Mouse (Mus musculus) megakaryocyte, embryonic 14.5 days (primary cell): Measurements from ENCODE around the gene Hoxc6. TPM values are rescaled to one million over a fixed set of nuclear protein-coding genes. Genes with fewer than 3 reads are reported as not detected.

Source experiments
- H3K27me3 ChIP-seq: replicated peaks from 2 replicates; pipeline ENCODE3; 2012; ENCODE audit warnings: inconsistent platforms
- H3K36me3 ChIP-seq: replicated peaks from 2 replicates; pipeline ENCODE3; 2012; ENCODE audit warnings: low read length, inconsistent platforms, mixed read lengths
- H3K4me1 ChIP-seq: 2 replicates; pipeline ENCODE4 v1.6.1; 2012; ENCODE audit warnings: inconsistent platforms
- H3K4me3 ChIP-seq: replicated peaks from 2 replicates; pipeline ENCODE3; 2012; ENCODE audit warnings: moderate library complexity, mild to moderate bottlenecking, inconsistent platforms
- H3K9me3 ChIP-seq: 2 replicates; pipeline ENCODE4 v1.6.1; 2012; ENCODE audit warnings: inconsistent platforms
- FLI1 ChIP-seq: IDR thresholded peaks from 2 replicates; pipeline ENCODE4 v1.6.1; 2012; ENCODE audit warnings: low read length, inconsistent platforms, mixed read lengths
- GATA1 ChIP-seq: IDR thresholded peaks from 3 replicates; pipeline ENCODE4 v1.6.1; 2012; ENCODE audit warnings: mixed read lengths, low read length, inconsistent platforms, borderline replicate concordance
- polyA plus RNA-seq: library from polyadenylated mRNA; stranded (reverse); fragments of >175 nt; gene quantifications from 2 replicates; pipeline ENCODE4 v1.2.3, GENCODE M21; 2012; ENCODE audit warnings: low replicate concordance; ENCODE audit not compliant: insufficient read depth

The Hoxc6 gene
- polyA plus RNA-seq, 1 experiment: not detected

DNA sequence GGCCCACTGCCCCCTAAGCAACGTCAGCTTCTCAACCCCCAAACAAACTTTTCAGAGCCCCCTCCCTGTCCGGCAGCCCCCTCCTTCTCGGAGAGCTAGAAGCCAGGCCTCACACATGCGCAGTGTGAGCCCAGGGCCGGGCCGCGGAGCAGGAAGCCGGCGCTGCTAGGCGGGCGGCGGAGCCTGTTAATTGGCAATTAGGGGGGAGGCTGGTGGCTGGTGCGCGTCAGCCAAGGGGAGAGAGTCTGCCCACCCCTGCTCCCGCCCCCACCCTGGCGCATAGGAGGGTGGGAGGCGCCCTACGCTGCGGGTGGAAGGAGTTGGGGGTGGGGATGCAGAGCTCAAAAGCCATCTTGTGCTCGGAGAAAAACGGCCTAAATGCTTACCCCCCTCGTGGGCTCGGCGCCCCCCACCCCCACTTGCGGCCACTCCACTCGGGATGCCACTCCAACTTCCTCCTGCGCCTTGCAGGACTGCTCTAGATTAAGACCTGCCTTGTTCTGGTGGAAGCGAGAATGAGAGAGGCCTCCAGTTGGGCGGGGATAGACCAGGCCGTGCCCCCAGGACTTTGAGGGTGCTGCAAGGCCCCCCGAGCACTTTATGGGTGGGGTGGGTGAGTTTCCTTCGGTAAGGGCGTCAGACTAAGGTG lies 1.2 kb downstream of the Hoxc6 start:
- H3K36me3 ChIP-seq: no peaks in the 10 kb centered on the region
- H3K4me1 ChIP-seq: peaks cover 28% of the 10 kb centered on the region
- peaks cover 99% of the 10 kb centered on the region for H3K27me3 ChIP-seq
- TF ChIP-seq FLI1: no peak
- no peak for TF ChIP-seq GATA1
- H3K9me3 ChIP-seq: no peaks in the 10 kb centered on the region; the same call in 1 of the 2 replicates
- peak overlapping the region; percentile 87 for H3K4me3 ChIP-seq

DNA sequence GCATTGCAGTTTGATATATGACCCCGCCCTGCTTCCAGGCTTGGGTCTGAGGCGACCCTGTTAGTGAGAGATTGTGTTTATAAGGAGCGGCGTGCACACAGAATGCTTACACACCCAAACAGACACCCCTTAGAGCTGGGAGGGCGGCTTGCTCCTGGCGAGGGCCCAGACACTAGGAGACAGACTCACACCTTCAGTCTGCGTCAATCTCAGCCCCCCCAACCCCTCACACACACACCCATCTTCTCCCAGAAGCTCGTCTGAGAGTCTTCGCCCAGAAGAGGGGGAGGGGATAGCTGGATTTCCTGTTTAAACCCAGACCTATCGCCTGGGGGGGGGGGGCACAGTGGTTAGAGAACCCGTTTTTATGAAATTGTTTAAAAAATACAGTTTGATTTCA lies 1.9 kb downstream of the Hoxc6 start:
- Histone ChIP-seq H3K4me1 (peaks cover 28% of the 10 kb centered on the region), H3K4me3 (no peak overlapping the region)

DNA sequence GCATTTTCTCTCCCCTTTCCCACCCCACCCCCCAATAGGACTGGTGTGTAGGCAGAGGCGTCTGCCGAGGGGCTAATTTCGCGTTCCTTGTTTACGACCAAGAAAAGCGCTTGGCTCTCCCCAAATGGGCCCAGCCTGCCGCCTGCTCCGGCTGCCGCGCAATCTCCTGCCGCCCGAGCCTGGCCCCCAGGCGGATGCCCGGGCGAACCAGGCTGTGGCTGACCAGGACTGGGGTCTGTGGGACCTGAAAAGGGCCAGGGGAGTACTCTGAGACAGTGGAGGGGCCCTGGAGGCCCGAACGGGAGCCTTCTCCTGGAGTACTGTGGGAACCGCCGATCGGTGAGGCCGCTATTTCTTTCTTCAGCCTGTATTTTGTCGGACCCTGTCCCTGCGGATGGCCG lies 2.4 kb downstream of the Hoxc6 start:
- H3K9me3 ChIP-seq: no peaks in the 10 kb centered on the region; the same call in 1 of the 2 replicates
- H3K36me3 ChIP-seq: no peaks in the 10 kb centered on the region
- H3K4me3 ChIP-seq: no peak overlapping the region
- H3K4me1 ChIP-seq: peaks cover 28% of the 10 kb centered on the region
- H3K27me3 ChIP-seq: peaks cover 99% of the 10 kb centered on the region
- no peak for TF ChIP-seq FLI1
- no peak for TF ChIP-seq GATA1

More for the DNA sequence above, 1.9 kb downstream of the Hoxc6 start:
- H3K27me3 ChIP-seq: peaks cover 99% of the 10 kb centered on the region
- H3K36me3 ChIP-seq: no peaks in the 10 kb centered on the region
- no peak for TF ChIP-seq GATA1
- TF ChIP-seq FLI1: no peak
- no peaks in the 10 kb centered on the region; the same call in 1 of the 2 replicates for H3K9me3 ChIP-seq

DNA sequence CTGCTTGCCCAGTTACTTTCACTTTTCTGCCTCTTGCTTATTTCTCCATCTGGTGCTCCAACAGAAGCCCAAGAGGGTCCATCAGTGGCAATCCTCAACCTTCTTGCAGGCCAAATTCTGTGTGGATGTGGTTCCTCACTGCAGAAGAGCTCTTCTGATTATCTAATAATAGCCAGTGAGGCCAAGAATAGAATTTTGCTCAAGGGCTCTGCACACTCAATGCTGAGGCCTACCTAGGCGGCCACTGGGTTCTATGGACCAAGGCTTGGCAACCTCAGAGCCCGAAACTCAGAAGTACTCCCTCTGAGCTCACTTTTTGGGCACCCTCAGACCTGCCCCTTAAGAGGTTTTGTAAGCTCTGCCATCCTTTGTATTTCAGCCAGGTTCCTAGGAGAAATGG lies 3.3 kb downstream of the Hoxc6 start:
- Histone ChIP-seq H3K36me3 (no peaks in the 10 kb centered on the region), H3K4me1 (peaks cover 28% of the 10 kb centered on the region), H3K27me3 (peaks cover 99% of the 10 kb centered on the region), H3K4me3 (no peak overlapping the region), H3K9me3 (no peaks in the 10 kb centered on the region; the same call in 1 of the 2 replicates)
- TF ChIP-seq GATA1 (no peak), FLI1 (no peak)

DNA sequence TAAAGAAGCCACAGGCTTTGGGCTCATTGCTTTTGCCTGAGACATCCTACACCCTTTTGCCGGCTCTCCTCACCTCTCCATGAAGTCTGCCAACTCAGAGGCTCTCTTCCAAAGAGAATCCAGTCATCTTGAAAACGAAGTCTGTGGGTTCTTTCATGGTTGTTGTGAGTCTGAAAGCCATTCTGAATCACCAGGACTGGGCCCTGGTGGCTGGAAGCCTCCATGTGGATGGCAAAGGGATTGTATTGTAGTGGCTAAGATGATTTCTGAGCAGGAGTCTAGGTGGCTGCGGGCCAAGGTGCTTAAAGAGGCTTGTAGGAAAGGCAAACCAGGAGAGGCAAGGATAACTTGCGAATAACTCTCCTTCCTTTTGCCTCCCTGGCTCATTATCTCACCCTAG lies 4.1 kb downstream of the Hoxc6 start:
- Histone ChIP-seq H3K4me1 (peaks cover 28% of the 10 kb centered on the region), H3K9me3 (no peaks in the 10 kb centered on the region; the same call in 1 of the 2 replicates), H3K36me3 (no peaks in the 10 kb centered on the region), H3K4me3 (no peak overlapping the region), H3K27me3 (peaks cover 99% of the 10 kb centered on the region)
- TF ChIP-seq GATA1 (no peak), FLI1 (no peak)

DNA sequence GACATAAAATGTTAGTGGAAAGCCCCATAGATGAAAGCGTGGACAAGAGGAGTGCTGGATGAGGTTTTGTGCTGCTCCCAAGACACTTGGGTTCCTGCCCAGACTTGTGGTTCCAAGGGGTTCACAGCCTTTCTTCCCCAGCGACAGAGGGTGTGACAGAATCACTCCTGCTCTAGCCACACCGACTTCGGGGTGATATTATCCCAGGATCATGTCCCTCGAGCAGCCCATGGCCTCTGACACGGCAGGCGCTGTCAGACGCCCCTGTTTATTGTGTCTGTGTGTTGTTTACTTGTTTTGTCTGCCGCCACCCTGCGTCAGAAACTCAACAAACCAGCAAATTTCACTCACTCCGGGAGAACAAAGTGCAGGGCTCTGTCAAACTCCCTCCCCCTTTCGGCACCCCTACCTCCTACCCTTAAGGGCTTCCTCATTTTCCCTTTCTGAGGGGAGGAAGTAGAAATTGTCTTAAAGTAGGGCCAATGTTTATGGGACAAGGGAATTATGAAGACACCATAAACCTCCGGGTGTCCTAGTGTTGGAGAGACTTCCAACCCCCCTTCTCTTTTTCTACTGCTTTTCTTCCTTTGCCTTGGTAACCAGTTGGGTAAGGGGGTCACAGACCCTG lies 4.9 kb downstream of the Hoxc6 start:
- TF ChIP-seq FLI1 (no peak), GATA1 (no peak)
- Histone ChIP-seq H3K4me1 (peaks cover 28% of the 10 kb centered on the region), H3K4me3 (peak overlapping the region; percentile 8), H3K36me3 (no peaks in the 10 kb centered on the region), H3K9me3 (no peaks in the 10 kb centered on the region; the same call in 1 of the 2 replicates), H3K27me3 (peaks cover 99% of the 10 kb centered on the region)

DNA sequence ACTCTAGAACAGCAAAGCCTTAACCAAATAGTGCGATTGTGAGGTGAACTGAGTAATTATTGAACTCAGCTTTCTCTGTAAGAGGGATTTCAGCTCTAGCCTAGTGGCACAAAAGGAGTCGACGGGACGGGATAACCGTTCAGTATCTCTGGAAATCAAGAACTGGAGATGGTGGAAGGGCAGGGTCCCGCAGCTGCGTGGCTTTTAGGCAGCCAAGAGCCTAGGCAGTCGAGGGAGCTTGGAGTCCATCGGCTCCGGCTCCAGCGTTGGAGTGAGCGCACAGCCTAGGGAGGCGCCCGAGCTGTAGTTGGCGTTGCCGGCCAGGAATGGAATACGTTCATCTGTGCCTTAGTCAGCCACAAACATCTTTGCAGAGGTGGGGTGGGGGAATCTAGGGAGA lies 7.3 kb downstream of the Hoxc6 start:
- no peaks in the 10 kb centered on the region for H3K36me3 ChIP-seq
- peaks cover 99% of the 10 kb centered on the region for H3K27me3 ChIP-seq
- H3K4me1 ChIP-seq: peaks cover 15% of the 10 kb centered on the region
- no peaks in the 10 kb centered on the region; the same call in 1 of the 2 replicates for H3K9me3 ChIP-seq
- TF ChIP-seq GATA1: no peak
- no peak for TF ChIP-seq FLI1
- no peak overlapping the region for H3K4me3 ChIP-seq

DNA sequence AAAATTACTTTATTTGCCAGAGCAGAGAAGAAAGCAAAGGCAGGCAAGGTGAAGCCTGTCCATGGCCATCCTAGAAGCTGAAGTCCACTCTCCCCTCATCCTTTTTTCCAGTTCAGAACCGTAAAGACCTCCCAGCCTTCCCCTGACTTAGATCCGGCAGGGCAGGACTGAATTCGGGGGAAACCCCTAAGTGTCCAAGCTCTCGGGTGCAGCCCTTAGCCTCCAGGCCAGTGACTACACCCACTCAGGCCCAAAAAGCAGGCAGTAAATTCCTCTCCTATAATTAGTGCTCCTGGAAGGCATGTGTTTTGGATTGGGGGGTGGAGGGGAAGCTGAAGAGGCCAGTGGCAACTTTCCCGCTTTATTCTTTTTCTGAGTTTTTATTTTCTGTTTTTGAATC lies 7.7 kb downstream of the Hoxc6 start:
- Histone ChIP-seq H3K9me3 (no peaks in the 10 kb centered on the region; the same call in 1 of the 2 replicates), H3K36me3 (no peaks in the 10 kb centered on the region), H3K27me3 (peaks cover 99% of the 10 kb centered on the region), H3K4me3 (no peak overlapping the region), H3K4me1 (peaks cover 14% of the 10 kb centered on the region)
- TF ChIP-seq GATA1 (no peak), FLI1 (no peak)

DNA sequence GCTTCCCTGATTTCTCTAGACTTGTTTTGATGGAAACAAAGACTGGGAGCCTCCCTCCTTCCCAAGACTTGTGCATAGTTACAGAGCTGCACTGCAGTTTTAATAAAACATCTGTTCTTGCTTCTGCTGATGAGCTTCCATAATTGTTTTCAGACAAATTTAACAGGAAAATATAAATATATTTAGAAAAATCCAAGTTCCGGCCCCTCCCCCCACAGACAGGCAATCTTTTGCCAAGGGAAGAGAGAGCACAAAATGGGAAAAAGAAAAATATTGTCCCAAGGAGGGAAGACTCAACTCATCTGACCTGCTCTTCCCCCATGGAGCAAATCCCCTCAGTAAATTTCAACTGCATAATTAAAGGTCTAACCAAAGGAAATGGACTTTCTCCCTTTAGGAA lies 8.3 kb downstream of the Hoxc6 start:
- Histone ChIP-seq H3K4me3 (no peak overlapping the region), H3K4me1 (peaks cover 16% of the 10 kb centered on the region), H3K27me3 (peaks cover 99% of the 10 kb centered on the region), H3K36me3 (no peaks in the 10 kb centered on the region), H3K9me3 (no peaks in the 10 kb centered on the region; the same call in 1 of the 2 replicates)
- no peak for TF ChIP-seq GATA1
- no peak for TF ChIP-seq FLI1

DNA sequence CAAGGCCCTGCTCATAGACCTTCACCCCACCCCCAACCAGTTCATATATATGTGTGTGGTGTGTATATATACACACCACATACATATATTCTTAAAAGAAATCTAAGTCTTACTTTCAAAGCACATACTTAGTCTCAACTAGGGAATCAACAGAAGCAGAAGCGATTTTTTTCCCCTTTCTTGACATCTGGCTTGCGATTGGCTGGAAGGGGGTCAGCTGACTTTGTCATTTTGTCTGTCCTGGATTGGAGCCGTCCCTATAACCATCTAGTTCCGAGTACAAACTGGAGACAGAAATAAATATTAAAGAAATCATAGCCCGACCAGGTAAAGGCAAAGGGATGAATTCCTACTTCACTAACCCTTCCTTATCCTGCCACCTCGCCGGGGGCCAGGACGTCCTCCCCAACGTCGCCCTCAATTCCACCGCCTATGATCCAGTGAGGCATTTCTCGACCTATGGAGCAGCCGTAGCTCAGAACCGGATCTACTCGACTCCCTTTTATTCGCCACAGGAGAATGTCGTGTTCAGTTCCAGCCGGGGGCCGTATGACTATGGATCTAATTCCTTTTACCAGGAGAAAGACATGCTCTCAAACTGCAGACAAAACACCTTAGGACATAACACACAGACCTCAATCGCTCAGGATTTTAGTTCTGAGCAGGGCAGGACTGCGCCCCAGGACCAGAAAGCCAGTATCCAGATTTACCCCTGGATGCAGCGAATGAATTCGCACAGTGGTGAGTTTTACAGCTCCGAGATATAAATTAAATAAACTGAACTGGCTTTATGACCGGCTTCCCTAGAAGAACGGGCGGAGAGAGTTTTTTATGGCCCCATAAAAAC lies 11.4 kb downstream of the Hoxc6 start:
- no peak overlapping the region for H3K4me3 ChIP-seq
- H3K27me3 ChIP-seq: peaks cover 98% of the 10 kb centered on the region
- H3K9me3 ChIP-seq: no peaks in the 10 kb centered on the region
- peaks cover 26% of the 10 kb centered on the region for H3K4me1 ChIP-seq
- H3K36me3 ChIP-seq: no peaks in the 10 kb centered on the region
- no peak for TF ChIP-seq FLI1
- no peak for TF ChIP-seq GATA1
